Mouse (Mus musculus): ENCODE results near the gene Rab3ip.

The Rab3ip gene

DNA sequence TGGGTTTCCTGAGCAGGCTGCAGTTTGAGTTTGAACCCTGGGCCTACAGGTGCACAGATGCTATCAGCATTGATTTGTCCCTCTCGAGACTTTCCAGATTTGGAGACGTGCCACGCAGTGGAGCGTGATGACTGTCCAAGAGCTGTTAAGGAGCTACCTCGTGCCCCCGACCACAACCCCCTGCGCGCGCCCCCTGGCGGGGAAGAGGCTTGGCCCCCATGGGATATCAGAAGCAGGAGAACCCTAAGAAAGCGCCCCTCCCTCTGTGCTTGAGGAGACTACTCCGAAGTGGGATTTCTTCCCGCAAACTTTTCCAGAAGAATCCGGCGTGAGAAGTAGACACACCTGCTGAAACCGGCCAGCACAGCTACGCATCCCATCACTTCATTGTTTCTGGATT is 12.2 kb upstream of the Rab3ip start:
- ATAC-seq (ENCODE audit: insufficient number of reproducible peaks, low FRiP score, low TSS enrichment): no peak

DNA sequence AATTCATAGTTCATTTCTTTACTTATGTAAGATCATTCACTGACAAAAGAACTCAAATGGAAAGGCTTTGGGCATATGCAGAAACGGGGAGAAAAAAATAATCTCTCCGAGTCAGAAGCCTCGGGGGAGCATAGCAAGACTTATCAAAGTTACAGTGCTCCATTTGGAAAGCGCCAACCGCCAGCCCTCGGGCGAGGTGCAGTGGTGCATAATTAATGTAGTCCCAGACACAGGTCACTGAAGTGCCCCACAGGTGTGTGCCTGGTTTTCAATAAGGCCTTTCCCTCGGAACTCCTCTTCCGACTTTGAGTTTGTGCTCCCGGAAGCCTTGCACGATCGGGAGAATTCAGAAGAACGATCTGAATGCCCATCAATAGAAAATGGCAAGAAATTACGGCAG is 11.6 kb upstream of the Rab3ip start:
- ATAC-seq (ENCODE audit: insufficient number of reproducible peaks, low FRiP score, low TSS enrichment): no peak

DNA sequence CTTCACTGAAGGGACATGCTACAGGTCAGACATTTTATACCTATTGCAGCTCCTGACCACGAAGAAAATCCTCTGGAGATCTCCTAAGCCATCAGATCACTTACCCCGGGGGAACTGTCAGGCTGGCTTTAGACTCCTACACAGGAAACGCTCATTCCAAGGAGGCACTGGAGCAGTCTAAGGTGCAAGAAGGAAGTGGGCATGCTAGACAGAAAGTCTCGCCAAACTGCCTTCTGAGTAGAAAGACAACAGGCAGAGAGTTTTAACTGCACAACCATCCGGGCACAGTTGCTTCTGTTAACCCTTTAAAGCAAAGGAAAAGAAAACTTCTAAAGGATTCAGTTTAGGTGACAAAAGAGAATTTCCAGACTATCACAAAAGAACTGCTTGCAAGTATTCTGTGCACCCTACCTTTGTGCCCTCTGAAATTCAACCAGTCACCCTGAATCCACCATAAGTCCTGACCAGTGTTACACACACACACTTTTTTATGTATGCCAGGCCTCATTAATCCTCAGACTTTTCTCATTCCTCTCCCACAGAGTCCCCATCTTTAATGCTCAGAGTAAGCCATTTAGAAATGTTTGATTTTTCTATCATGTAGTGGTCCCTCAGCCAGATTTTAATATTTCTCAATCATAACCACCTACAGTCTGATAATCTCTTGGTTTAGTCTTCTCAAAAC is 7.4 kb upstream of the Rab3ip start:
- ATAC-seq (ENCODE audit: insufficient number of reproducible peaks, low FRiP score, low TSS enrichment): no peak

DNA sequence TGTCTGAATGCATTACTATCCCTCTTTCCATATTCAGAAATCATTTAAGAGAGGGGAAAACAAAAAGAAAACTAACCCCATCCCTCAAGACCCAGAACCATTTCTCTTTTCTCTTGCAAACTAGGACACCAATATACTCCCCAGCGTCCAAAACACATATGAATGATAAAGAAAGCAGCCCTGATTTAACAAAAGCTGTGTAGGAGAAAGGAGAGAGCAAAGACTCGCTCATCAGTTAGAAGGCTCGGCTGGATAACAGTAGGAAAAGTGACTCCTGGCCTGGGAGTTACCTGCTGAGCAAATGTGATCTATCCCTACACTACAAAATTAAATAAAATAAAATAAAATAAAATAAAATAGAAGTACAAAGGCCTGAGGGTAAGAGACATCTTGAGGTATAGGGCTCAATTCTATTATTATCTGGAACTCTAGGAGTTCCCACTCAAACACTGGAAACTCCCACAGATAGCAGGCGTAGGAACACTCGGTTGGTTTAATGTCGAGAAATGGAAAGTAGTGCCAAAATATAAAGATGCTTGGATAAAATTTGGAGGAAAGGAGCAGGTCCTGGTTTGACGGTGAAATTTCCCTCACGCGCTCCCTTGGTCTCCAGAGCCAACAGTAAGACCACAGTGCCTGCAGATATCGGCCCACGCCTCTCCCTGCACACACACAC is 6.1 kb upstream of the Rab3ip start:
- ATAC-seq (ENCODE audit: insufficient number of reproducible peaks, low FRiP score, low TSS enrichment): no peak

DNA sequence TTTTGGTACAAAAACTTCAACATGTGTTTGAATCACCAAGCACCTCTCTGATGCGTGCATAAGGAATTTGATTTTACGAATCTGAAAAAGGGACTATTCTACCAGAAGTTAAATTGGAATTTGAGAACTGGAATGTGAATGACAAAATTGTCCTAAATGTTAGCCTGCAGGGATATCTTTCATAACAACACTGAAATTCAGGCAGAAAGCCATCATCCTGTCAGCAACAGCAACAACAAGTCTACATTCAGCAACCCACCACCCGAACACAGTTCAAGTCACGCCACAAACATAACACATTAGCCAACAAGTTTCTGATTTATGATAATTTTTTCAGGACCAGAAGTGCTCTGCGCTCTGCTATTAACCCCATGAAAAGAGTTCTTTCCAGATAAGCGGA is 4.6 kb upstream of the Rab3ip start:
- ATAC-seq (ENCODE audit: insufficient number of reproducible peaks, low FRiP score, low TSS enrichment): no peak

DNA sequence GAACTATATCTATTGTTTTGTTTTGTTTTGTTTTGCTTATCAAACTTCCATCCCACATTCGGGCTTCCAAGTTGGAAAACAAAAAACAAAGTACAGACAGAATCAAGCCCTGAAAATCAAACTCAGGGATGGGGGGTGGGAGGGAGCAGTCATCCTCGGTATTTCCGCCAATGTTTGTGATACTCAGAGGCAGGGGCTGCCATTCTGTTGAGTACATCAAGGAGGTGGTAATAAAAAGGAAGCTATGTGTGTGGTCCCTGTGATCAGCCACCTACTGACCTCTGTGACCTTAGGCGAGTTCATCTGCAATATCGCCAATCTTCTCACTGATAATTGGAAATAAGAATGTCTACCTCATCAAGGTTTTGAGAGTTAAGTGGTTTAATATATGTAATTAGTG is 317 bp upstream of the Rab3ip start:
- no peak for ATAC-seq (ENCODE audit: insufficient number of reproducible peaks, low FRiP score, low TSS enrichment)

DNA sequence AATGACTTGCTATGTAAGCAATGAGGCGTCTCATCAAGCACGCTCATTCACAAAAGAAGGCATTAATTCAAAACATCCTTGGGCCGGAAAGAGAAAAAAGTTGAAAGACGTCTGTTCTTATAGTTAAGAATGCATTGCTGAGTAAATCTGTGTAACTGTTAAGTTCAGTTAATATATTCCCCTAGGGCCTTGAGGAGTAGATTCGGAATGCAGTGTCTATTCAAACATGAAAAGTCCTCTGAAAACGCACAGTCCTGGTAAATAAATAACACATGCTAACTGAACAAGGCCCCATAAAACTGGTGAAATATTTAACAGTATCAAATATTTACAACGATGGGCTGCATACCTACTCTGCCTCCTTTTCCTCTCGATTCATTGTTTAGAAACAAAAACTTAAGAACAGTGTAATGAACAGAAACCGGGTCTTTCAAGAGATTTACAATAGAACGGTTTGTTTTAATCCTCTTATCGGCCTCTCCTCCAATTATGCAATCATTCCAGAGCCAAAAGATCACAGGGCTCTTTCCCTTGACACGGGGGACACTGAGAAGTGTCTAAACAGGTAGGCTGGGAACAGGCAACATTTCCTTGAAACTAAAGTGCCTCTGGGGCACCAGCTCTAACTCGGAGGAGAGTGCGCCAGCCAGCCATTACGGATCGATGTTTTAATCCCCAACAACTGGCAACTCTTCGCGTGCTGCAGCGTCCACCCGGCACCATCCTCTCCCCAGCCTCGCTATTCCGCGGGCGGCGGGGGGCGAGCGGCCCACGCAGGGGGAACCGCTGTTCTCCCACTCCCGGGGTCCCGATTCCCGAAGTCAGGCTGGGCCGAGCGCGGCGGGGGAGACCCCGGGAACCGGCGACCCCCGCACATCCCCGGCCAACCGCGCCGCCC is 1.2 kb downstream of the Rab3ip start:
- ATAC-seq (ENCODE audit: insufficient number of reproducible peaks, low FRiP score, low TSS enrichment): 0 out of 2 replicates have a peak, but pooled peaks have one; percentile 1

DNA sequence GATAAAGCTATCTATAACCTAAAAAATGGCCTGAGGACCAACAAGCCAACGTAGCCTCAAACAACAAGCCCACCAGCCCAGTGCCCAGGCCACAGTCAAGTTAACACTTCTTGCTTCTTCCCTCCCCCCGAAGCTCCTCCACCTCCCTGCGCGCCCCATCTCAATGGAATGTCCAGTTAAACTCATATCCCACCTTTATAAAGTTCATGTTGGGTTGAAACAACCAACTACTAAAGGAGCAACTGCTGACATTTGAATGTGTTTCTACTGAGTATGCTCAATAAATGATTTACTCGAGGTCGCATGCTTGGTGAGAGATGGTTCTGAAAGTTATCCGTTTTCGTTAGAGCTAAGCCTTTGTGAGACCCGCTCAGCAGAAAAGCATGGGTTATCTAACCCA is 2.2 kb downstream of the Rab3ip start:
- no peak for ATAC-seq (ENCODE audit: insufficient number of reproducible peaks, low FRiP score, low TSS enrichment)

DNA sequence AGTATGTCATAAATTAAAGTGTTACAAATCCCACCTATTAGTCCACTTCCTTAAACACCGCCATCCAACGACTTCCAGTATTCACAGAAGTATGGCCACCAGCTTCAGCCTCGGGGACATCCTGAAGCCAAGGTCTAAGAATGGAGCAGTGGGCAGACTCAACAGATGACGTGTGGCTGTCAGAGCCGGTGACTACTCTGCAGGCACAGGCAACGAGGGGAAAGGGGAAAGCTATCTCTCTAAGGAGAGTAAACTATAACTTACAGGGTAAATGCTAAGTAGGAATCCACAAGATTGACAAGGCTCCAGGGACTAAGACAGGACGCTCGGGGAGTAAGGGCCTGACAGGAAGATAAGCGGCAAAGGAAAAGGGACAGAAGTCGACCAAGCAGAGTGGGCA is 5.6 kb downstream of the Rab3ip start:
- ATAC-seq (ENCODE audit: insufficient number of reproducible peaks, low FRiP score, low TSS enrichment): no peak

DNA sequence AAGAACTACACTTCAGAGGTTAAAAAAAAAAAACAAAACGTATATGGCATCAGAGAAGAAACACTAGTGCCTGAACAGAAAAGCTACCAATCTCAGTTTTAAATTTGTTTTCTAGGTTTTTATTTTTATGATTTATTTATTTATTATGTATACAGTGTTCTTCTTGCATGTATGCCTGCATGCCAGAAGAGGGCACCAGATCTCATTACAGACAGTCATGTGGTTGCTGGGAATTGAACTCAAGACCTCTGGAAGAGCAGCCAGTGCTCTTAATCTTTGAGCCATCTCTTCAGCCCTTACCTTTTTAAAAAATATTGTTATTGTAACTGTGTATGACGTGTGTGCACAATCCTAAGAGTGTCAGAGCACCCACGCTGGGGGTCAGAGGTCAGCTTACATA is 6.4 kb downstream of the Rab3ip start:
- no peak for ATAC-seq (ENCODE audit: insufficient number of reproducible peaks, low FRiP score, low TSS enrichment)

DNA sequence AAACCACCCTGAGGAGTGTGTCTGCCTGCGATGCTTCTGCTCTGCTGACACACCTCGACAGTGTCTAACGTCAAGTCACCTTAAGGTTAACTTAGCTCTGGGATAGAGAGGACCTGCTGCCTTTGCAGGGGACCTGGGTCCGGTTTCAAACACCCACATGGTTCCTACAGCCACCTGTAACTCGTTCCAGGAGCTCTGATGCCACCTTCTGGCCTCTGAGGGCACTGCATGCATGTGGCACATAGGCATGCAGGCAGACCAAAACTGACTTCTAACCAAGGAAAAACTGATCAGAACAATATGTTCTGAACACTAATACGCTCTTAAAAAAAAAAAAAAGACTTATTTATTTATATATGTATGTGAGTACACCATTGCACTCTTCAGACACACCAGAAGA is 7.5 kb downstream of the Rab3ip start:
- no peak for ATAC-seq (ENCODE audit: insufficient number of reproducible peaks, low FRiP score, low TSS enrichment)

DNA sequence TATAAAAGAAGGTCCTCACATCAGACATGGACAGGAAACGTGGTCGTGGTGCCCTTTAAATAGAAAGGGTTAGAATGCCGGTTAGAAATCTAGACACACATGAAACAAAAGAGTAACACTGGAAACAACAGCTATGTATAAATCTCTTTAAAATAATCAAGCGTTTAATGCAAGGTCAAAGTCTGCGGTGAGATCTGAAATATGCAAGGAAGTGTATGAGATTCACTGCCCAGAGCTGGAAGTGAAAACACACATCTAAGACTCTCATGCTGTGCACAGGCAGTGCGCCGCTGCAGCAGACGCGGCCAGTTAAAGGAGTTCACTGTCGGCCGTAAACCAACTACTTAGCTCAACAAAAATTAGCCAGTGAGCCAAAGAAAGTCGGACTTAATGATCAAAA is 15.5 kb downstream of the Rab3ip start:
- no peak for ATAC-seq (ENCODE audit: insufficient number of reproducible peaks, low FRiP score, low TSS enrichment)

DNA sequence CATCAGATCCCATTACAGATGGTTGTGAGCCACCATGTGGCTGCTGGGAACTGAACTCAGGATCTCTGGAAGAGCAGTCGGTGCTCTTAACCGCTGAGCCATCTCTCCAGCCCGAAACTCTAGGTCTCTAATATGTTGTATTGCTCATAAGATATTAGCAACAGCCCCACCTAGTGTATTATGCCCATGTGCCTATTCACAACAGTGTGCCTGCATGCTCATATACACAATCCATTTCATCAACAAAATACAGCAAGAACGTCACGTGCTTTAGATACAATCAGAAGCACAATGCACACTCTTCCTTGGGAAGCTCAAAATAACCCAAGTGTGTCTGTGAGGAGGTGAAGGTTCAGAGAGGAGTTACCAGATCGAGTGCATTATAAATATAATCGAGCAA is 16.8 kb downstream of the Rab3ip start:
- ATAC-seq (ENCODE audit: insufficient number of reproducible peaks, low FRiP score, low TSS enrichment): no peak

DNA sequence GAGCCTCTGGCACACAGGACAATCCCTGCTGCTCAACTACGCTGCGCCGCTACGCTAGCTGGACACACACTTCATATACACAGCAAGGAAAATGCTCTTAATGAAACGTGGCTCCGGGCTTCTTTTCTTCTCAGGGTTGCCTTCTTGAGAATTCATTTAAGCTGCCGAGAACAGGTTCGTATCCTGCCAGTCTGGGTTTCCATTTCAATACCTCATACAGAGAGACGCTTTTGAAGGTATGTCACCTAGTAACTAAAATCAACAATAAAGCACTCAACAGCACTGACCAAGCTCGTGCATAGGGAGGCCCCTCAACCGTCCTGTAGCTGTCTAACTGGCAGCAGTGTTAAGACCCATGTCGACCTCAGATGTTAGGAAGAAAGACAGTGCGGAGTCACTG is 18.2 kb downstream of the Rab3ip start:
- ATAC-seq (ENCODE audit: insufficient number of reproducible peaks, low FRiP score, low TSS enrichment): no peak

DNA sequence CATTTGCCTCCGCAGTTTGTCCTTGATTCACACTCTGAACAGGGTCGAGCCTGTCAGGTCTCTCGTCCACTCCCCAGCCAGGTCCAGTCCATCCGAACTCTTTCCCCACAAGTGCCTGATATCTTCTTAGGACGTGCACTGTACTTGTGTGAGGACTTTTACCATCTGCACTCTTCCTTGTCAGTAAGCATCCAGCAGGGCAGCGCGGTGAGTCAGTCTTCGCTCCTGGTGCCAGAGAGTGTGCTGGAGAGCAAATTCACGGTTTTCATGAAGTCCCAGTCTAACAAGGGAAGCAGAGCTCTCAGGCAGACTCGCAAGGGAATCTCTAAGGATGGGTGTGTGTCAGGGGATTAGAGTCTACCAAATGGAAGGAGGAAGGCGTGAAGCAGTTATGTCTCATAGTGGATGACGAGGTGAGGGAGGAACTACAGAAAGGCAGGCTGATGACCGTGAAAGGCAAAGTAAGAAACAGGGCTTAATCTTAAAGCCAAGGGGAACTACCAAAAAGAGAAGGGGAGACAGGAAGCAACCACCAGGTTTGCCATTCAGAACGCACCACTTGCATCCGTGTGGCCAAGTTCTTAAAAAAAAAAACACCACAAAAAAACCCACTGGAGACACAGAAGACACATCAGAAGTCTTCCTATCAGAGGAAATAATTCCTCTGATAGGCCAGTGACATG is 18.9 kb downstream of the Rab3ip start:
- ATAC-seq (ENCODE audit: insufficient number of reproducible peaks, low FRiP score, low TSS enrichment): 0 out of 2 replicates have a peak, but pooled peaks have one; percentile 49

DNA sequence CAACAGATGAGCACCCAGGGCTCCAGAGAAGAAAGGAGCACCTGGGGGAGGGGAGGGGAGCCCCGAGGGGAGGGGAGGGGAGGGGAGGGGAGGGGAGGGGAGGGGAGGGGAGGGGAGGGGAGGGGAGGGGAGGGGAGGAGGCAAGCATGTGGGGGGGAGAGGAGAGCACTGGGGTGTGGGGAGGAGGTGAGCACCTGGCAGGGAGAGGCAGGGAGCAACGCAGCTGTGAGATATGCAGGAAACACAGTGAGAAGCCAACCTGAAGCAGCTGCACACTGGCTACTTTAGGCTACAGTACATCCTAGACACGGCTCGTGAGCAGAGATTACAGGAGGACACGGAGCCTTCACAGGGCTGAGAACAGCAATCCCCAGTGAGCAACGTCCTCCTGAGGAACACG is 19.6 kb downstream of the Rab3ip start:
- ATAC-seq (ENCODE audit: insufficient number of reproducible peaks, low FRiP score, low TSS enrichment): no peak

DNA sequence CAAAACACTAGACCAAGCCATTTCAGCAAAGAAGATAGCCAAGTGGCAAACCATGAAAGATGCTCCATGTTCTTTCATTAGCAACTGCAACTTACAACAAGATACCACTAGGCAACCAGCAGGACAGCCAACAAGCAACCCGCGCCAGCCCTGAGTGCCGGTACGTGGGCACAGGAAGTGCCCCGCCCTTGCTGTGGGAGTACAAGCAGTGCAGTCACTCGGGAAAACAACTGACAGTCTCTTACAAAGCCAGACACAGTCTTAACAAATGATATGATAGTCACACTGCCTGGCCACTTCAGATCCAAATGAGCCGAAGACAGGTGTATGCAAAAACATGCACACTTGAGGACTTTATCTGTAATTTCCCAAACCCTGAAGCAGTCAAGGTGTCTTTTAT is 20.1 kb downstream of the Rab3ip start:
- ATAC-seq (ENCODE audit: insufficient number of reproducible peaks, low FRiP score, low TSS enrichment): no peak

DNA sequence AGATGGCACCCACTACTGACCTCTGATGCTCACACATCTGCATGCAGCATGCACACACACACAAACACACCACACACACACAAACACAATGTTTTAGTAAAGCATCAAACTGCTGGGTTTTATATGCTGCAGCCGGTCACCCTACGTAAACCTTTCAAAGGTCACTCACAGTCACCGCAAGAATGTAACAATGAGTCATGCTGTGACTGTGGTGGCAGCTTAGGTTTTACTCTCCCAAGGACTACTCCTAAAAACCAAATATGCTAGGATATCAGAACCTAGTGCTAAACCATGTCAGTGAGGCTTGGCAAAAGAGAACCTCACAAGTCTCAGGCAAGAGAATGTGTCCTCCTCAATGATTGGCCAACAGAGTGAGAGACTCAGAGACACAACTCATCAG is 21.7 kb downstream of the Rab3ip start:
- ATAC-seq (ENCODE audit: insufficient number of reproducible peaks, low FRiP score, low TSS enrichment): no peak

DNA sequence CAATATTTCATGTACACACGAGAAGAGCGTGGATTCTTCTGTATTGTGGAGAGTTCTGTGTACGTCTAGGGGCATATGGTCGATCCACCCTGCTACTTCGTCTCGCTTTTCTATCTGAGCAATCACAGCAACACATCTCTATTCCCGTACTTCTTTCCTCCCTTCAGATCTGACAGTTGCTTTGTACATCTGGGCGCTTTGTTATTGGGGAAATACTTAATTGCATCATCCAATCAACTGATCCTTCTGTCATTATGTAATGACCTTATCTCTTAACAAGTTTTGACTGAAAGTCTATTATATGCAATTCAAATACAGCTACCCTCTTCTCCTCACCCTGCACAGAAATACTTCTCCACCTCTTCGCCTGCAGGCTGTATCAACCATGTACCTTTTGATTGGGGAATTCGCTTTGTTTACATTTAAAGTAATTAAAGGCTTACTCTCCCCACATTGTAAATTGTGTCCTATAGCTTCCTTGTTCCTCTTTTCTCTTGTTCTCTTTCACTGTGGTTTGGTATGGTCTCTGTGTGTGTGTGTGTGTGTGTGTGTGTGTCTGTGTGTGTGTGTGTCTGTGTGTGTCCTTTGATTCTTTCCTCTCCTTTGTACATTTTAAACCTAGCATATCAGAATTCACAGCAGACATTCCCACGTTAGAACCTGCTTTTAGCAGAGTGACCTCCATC is 24.0 kb downstream of the Rab3ip start:
- no peak for ATAC-seq (ENCODE audit: insufficient number of reproducible peaks, low FRiP score, low TSS enrichment)
